ENCODE assay signal across 29 mouse cellular contexts in genomic region chr14:76747814-76748213, GRCm38 (mm10).
DNase-seq lines count a peak whose midpoint lies in the region; ATAC-seq and TF ChIP-seq lines count a peak whose summit lies in the region.
"Had no signal": no experiment of that assay in that cellular context is flagged by ENCODE, and none has a peak within 500 bp of the region (broad histone marks: within the 10 kb centered on the region; RNA-seq: fewer than 3 reads in every experiment).

No protein-coding gene starts in this region.

- TF ChIP-seq EP300 in stomach, postnatal 0 days (optimal IDR thresholded peaks at IDR 0.05), result no peak

- peak; percentile 20 for DNase-seq in retina, postnatal 1 day
- DNase-seq in retina, embryonic 14.5 days (ENCODE audit: low spot score), result no peak
- peak; percentile 54 for DNase-seq in ES-CJ7 (ENCODE audit: low read depth, low spot score)
- DNase-seq in stomach, postnatal 0 days (ENCODE audit: low spot score), result no peak
- DNase-seq in layer of hippocampus, adult 2 months (ENCODE audit: low spot score in 2 of 2), result no peak
- no peak for DNase-seq in lung, postnatal 14 days
- DNase-seq: adrenal gland, postnatal 10 days; cerebellum, adult 8-10 months; cerebellum, postnatal 36 days; gastrocnemius, postnatal 10 days; heart, postnatal 36 days; kidney, adult 18-20 months; kidney, postnatal 36 days; layer of hippocampus, postnatal 36 days; lung, embryonic 14.5 days; right cerebral cortex, postnatal 25 days; spleen, adult 18-20 months; thymus, postnatal 4 days had no signal

- H3K36me3 ChIP-seq in stomach, postnatal 0 days (ENCODE audit: control insufficient read depth, insufficient read depth, low read length), result no peaks in the 10 kb centered on the region
- H3K36me3 ChIP-seq: embryonic facial prominence, embryonic 13.5 days; forebrain, embryonic 10.5 days; hindbrain, embryonic 13.5 days; kidney, embryonic 15.5 days; limb, embryonic 10.5 days; limb, embryonic 15.5 days; liver, embryonic 15.5 days; midbrain, embryonic 13.5 days had no signal

- H3K27ac ChIP-seq in stomach, postnatal 0 days (replicated peaks), result no peak overlapping the region
- H3K27ac ChIP-seq in layer of hippocampus, adult 2 months, result no peak overlapping the region
- H3K27ac ChIP-seq: embryonic facial prominence, embryonic 13.5 days; forebrain, embryonic 10.5 days; hindbrain, embryonic 13.5 days; kidney, embryonic 15.5 days; limb, embryonic 10.5 days; limb, embryonic 15.5 days; liver, embryonic 15.5 days; midbrain, embryonic 13.5 days had no signal

- H3K4me2 ChIP-seq in stomach, postnatal 0 days (replicated peaks; ENCODE audit: low read depth), result no peak overlapping the region
- H3K4me2 ChIP-seq: embryonic facial prominence, embryonic 13.5 days; heart, embryonic 11.5 days; hindbrain, embryonic 13.5 days; kidney, embryonic 15.5 days; limb, embryonic 15.5 days; liver, embryonic 15.5 days; lung, embryonic 14.5 days; midbrain, embryonic 13.5 days had no signal

- WGBS in stomach, postnatal 0 days, result 93% methylated on average over 5 of the region's 5 CpGs

- no peaks in the 10 kb centered on the region for H3K27me3 ChIP-seq in stomach, postnatal 0 days (ENCODE audit: control insufficient read depth, insufficient read depth, low read length)
- H3K27me3 ChIP-seq: embryonic facial prominence, embryonic 13.5 days; hindbrain, embryonic 13.5 days; kidney, embryonic 15.5 days; limb, embryonic 15.5 days; liver, embryonic 15.5 days; midbrain, embryonic 13.5 days had no signal

- 0 out of 2 replicates have a peak, but pooled peaks have one; percentile 37 for ATAC-seq in common myeloid progenitor, adult 5-6 weeks (replicated peaks; ENCODE audit: low read depth, poor library complexity, severe bottlenecking)
- ATAC-seq in stomach, postnatal 0 days (ENCODE audit: low FRiP score, low TSS enrichment), result 0 out of 2 replicates have a peak, but pooled peaks have one; percentile 11
- ATAC-seq: midbrain, embryonic 13.5 days had no signal

- H3K9ac ChIP-seq in stomach, postnatal 0 days (ENCODE audit: low read length), result no peak overlapping the region
- H3K9ac ChIP-seq: embryonic facial prominence, embryonic 13.5 days; hindbrain, embryonic 13.5 days; kidney, embryonic 15.5 days; limb, embryonic 15.5 days; liver, embryonic 15.5 days; lung, embryonic 14.5 days; midbrain, embryonic 13.5 days had no signal

- no peak for TF ChIP-seq CTCF in stomach, postnatal 0 days (IDR thresholded peaks at IDR 0.05; ENCODE audit: low read depth)
- TF ChIP-seq CTCF in layer of hippocampus, adult 2 months (conservative IDR thresholded peaks at IDR 0.05), result no peak

- no peaks in the 10 kb centered on the region for H3K9me3 ChIP-seq in stomach, postnatal 0 days (ENCODE audit: control insufficient read depth, low read length)
- H3K9me3 ChIP-seq: embryonic facial prominence, embryonic 13.5 days; forebrain, embryonic 10.5 days; hindbrain, embryonic 13.5 days; kidney, embryonic 15.5 days; limb, embryonic 10.5 days; limb, embryonic 15.5 days; liver, embryonic 15.5 days; midbrain, embryonic 13.5 days had no signal

- peaks cover 5% of the 10 kb centered on the region; the same call in 1 of the 2 replicates for H3K4me1 ChIP-seq in stomach, postnatal 0 days (replicated peaks; ENCODE audit: control insufficient read depth, insufficient read depth)
- H3K4me1 ChIP-seq: forebrain, embryonic 10.5 days; kidney, embryonic 15.5 days; limb, embryonic 10.5 days; liver, embryonic 15.5 days; midbrain, embryonic 13.5 days had no signal

- no peak overlapping the region for H3K4me3 ChIP-seq in stomach, postnatal 0 days (ENCODE audit: low read depth, low read length)
- no peak overlapping the region for H3K4me3 ChIP-seq in layer of hippocampus, adult 2 months
- H3K4me3 ChIP-seq: embryonic facial prominence, embryonic 13.5 days; forebrain, embryonic 10.5 days; hindbrain, embryonic 13.5 days; kidney, embryonic 15.5 days; limb, embryonic 10.5 days; limb, embryonic 15.5 days; liver, embryonic 15.5 days; megakaryocyte, embryonic 14.5 days; midbrain, embryonic 13.5 days had no signal

Comparison
In these comparisons a context has a peak if more than half of its experiments do, and no peak if none do; other contexts are left out.
1. DNase-seq: peak in retina, postnatal 1 day (single experiment) and ES-CJ7 (single experiment); none in retina, embryonic 14.5 days (single experiment), stomach, postnatal 0 days (single experiment), layer of hippocampus, adult 2 months (0 of 2) and lung, postnatal 14 days (single experiment).